Mouse (Mus musculus) heart, embryonic 15.5 days (tissue): ENCODE results near the gene Ctse. TPM values are rescaled to one million over a fixed set of nuclear protein-coding genes. Genes with fewer than 3 reads are reported as not detected.

Source experiments
- ATAC-seq: fragments of 200-750 bp; cut with Nextera tagmentation; replicated peaks from 2 replicates; pipeline ENCODE4 v1.8.0; 2017; ENCODE audit warnings: low read depth, moderate TSS enrichment; ENCODE audit not compliant: insufficient number of reproducible peaks, insufficient read depth, low FRiP score
- H3K27ac ChIP-seq: fragments of 300-500 bp; sonication (generic); 2 replicates; pipeline ENCODE4 v1.5.1; 2015; ENCODE audit warnings: mild to moderate bottlenecking, inconsistent platforms
- H3K27me3 ChIP-seq: fragments of 300-500 bp; sonication (generic); 2 replicates; pipeline ENCODE4 v1.6.1; 2015; ENCODE audit warnings: inconsistent platforms
- H3K36me3 ChIP-seq: fragments of 300-500 bp; sonication (generic); 2 replicates; pipeline ENCODE4 v1.6.1; 2015; ENCODE audit warnings: mild to moderate bottlenecking, inconsistent platforms
- H3K4me1 ChIP-seq: fragments of 300-500 bp; sonication (generic); replicated peaks from 2 replicates; pipeline ENCODE4 v1.6.1; 2015; ENCODE audit warnings: inconsistent platforms
- H3K4me2 ChIP-seq: fragments of 300-500 bp; sonication (generic); 2 replicates; pipeline ENCODE4 v1.6.1; 2015; ENCODE audit warnings: inconsistent platforms, mild to moderate bottlenecking, moderate library complexity
- H3K4me3 ChIP-seq: fragments of 300-500 bp; sonication (generic); 2 replicates; pipeline ENCODE4 v1.5.1; 2015; ENCODE audit warnings: mild to moderate bottlenecking, inconsistent platforms
- H3K9ac ChIP-seq: fragments of 300-500 bp; sonication (generic); 2 replicates; pipeline ENCODE4 v1.6.1; 2015; ENCODE audit warnings: mild to moderate bottlenecking, inconsistent platforms
- H3K9me3 ChIP-seq: fragments of 300-500 bp; sonication (generic); replicated peaks from 2 replicates; pipeline ENCODE4 v1.6.1; 2016; ENCODE audit warnings: inconsistent platforms
- WGBS: fragments of 180-500 bp; shearing (Covaris S2); methylation state at CpG from one replicate; pipeline ENCODE4 v1.1.7; 2015; ENCODE audit warnings: mixed read lengths; 5-methylcytosine and 5-hydroxymethylcytosine counted together
- polyA plus RNA-seq: library from polyadenylated mRNA; unstranded; fragments of >200 nt; fragmentation: Nextera tagmentation; extraction: Ambion mirVana; gene quantifications from 2 replicates; pipeline ENCODE4 v1.2.1, GENCODE M21; 2015

Ctse gene
- 0.28 and 0.93 TPM in 2 replicates for polyA plus RNA-seq

DNA sequence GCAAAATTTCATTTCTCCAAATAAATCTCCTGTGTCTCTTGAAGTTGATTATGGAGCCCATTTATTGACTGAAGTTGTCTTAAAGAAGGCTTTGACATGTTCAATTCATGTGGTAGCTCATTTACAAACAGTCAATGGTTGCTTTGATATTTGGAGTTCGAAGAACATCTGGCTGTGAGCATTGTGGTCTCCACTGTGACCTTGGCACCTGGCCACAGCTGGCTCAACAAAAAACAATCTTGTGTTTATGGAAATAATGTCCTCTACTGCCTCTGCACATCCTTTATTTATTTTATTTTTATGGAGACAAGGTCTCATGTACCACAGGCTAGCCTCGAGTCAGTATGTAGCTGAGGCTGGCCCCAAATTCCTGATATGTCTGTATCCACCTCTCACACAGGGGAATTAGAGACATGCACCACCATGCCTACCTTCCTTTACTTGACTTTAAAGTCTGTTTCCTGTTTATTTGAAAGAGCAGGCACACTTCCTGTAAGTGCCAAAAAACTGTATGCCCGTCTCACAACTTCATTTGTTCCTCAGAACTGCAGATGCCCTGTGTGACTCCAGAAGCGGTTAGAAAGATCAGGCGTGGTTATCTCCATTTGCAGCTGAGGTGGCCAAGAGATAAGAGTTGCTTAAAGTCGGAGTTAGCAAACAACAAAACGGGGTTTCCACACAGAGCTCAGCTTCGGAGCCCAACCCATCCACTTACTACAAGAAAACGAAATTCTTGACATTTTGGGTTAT is at the start of gene Ctse:
TSS of gene Ctse (plus strand) at position 516 of the 750 bp plus-strand sequence.
- no peaks in the 10 kb centered on the region for H3K9me3 ChIP-seq
- ATAC-seq: no peak
- no peak within 1 kb of the TSS for H3K4me2 ChIP-seq
- H3K9ac ChIP-seq: no peak within 1 kb of the TSS
- no peaks in the 10 kb centered on the region for H3K27me3 ChIP-seq
- no peak within 1 kb of the TSS for H3K27ac ChIP-seq
- H3K4me1 ChIP-seq: no peaks in the 10 kb centered on the region
- H3K4me3 ChIP-seq: no peak within 1 kb of the TSS
- 47% methylated on average over 9 of the region's 9 CpGs for WGBS
- no peaks in the 10 kb centered on the region for H3K36me3 ChIP-seq

GRCm38 (mm10) chr1:131598905-131599304 is 39.2 kb upstream of the Ctse start, which contains the start of gene Avpr1b:
TSS of gene Avpr1b (plus strand) at chr1:131599239.
- Histone ChIP-seq H3K4me1 (no peaks in the 10 kb centered on the region; the same call in 1 of the 2 replicates), H3K27ac (no peak within 1 kb of the TSS), H3K27me3 (peaks cover 22% of the 10 kb centered on the region), H3K9ac (no peak within 1 kb of the TSS), H3K4me2 (peak within 1 kb of the TSS; percentile 17; the same call in 1 of the 2 replicates), H3K36me3 (no peaks in the 10 kb centered on the region), H3K9me3 (no peaks in the 10 kb centered on the region), H3K4me3 (no peak within 1 kb of the TSS)
- no peak for ATAC-seq
- 29% methylated on average over 12 of the region's 12 CpGs for WGBS

- Histone ChIP-seq H3K4me2 (no peak overlapping the region), H3K9ac (no peak overlapping the region), H3K9me3 (no peaks in the 10 kb centered on the region), H3K36me3 (no peaks in the 10 kb centered on the region), H3K4me3 (no peak overlapping the region), H3K27me3 (peaks cover 22% of the 10 kb centered on the region), H3K4me1 (no peaks in the 10 kb centered on the region; the same call in 1 of the 2 replicates), H3K27ac (no peak overlapping the region)
- WGBS: 32% methylated on average over 11 of the region's 11 CpGs
- ATAC-seq: no peak
Measured at GRCm38 (mm10) chr1:131600314-131600713, 37.8 kb upstream of the Ctse start.

DNA sequence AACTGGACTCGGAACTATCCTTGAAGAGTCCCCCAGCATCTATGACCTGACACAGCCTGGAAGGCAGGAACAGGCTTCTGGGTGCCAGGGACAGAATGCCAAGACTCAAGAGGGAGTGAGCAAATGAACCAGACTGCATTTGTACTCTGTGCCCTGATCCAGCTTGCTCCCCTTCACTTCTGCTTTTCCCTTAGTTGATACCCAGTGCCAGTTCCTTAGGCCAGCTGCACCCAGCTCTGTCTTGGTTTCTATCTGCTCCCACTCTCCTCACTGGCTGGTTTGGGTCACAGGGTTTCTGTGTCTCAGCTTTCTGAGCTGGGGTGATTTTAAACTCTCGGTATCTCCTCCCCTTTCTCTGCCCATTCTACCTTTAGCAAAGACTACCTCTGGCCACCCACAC is 31.4 kb upstream of the Ctse start:
- WGBS: 81% methylated on average over 2 of the region's 2 CpGs
- Histone ChIP-seq H3K9ac (no peak overlapping the region), H3K27me3 (no peaks in the 10 kb centered on the region), H3K27ac (no peak overlapping the region), H3K4me3 (no peak overlapping the region), H3K4me1 (no peaks in the 10 kb centered on the region), H3K4me2 (no peak overlapping the region), H3K36me3 (no peaks in the 10 kb centered on the region), H3K9me3 (no peaks in the 10 kb centered on the region)
- ATAC-seq: no peak

GRCm38 (mm10) chr1:131612556-131613155 is 25.4 kb upstream of the Ctse start:
- Histone ChIP-seq H3K27me3 (no peaks in the 10 kb centered on the region), H3K4me1 (peaks cover 6% of the 10 kb centered on the region), H3K4me2 (no peak overlapping the region), H3K36me3 (no peaks in the 10 kb centered on the region), H3K27ac (no peak overlapping the region), H3K9ac (no peak overlapping the region), H3K9me3 (no peaks in the 10 kb centered on the region), H3K4me3 (no peak overlapping the region)
- WGBS: 35% methylated on average over 4 of the region's 4 CpGs
- ATAC-seq: no peak

DNA sequence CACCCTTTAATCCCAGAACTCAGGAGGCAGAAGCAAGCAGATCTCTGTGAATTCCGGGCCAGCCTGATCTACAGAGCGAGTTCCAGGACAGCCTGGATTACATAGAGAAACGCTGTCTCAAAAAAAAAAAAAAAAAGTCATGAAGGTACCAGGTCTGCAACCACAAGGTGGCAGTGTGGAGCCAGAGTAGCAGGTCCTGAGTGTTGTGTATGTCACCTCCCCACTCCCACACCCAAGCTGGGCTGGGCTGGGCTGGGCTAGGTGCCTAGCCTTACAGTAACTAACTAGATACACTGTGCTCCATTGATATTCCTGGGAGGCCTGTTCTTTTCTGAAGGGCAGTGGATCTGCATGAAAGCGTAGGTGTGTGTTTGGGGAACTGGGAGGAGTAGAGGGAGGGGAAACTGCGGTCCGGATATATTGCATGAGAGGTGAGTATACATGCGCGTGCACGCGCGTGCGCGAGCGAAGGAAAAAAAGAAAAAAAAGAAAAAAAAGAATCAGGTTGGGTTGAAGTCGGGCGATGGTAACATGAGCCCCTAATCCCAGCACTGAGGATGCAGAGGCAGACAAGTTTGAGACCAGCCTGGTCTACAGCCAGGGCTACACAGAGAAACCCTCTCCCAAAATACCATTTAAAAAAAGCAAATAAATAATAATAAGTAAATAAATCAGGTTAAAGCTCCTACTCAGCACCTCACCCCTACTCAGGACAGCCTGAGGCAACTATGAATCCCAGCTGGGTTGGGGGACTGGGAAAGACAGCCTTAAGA is 24.6 kb upstream of the Ctse start:
- H3K4me2 ChIP-seq: no peak overlapping the region
- H3K9ac ChIP-seq: no peak overlapping the region
- H3K4me1 ChIP-seq: peaks cover 6% of the 10 kb centered on the region
- ATAC-seq: 0 out of 2 replicates have a peak, but pooled peaks have one; percentile 72
- no peaks in the 10 kb centered on the region for H3K9me3 ChIP-seq
- no peak overlapping the region for H3K4me3 ChIP-seq
- H3K36me3 ChIP-seq: no peaks in the 10 kb centered on the region
- H3K27ac ChIP-seq: no peak overlapping the region
- H3K27me3 ChIP-seq: no peaks in the 10 kb centered on the region
- WGBS: 73% methylated on average over 16 of the region's 16 CpGs

DNA sequence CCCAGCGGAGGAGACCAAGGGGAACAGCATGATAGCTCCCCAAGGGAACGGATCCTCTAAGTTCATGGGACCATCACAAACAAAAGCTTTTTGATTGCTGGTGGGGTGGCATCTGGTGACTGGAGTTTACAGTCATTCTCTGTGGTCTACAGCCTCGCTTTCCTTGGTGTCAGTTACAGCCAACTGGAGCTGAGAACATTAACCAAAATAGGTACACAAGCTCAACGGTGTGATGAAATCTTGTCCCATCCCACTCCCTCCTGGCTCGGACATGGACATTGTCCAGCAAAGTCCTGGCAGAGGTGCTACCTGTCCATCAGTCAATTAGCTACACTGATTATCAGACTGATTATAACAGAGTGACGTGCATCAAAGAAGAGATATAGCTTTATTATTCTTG is 23.5 kb upstream of the Ctse start:
- Histone ChIP-seq H3K27ac (no peak overlapping the region), H3K4me2 (no peak overlapping the region), H3K4me3 (no peak overlapping the region), H3K9ac (no peak overlapping the region), H3K9me3 (peaks cover 3% of the 10 kb centered on the region; the same call in 1 of the 2 replicates), H3K36me3 (no peaks in the 10 kb centered on the region), H3K27me3 (no peaks in the 10 kb centered on the region), H3K4me1 (peaks cover 6% of the 10 kb centered on the region)
- WGBS: 63% methylated on average over 6 of the region's 6 CpGs
- no peak for ATAC-seq

GRCm38 (mm10) chr1:131616131-131616530 is 22.0 kb upstream of the Ctse start:
- Histone ChIP-seq H3K27me3 (no peaks in the 10 kb centered on the region), H3K4me1 (peaks cover 6% of the 10 kb centered on the region), H3K4me2 (no peak overlapping the region), H3K27ac (no peak overlapping the region), H3K9ac (no peak overlapping the region), H3K36me3 (no peaks in the 10 kb centered on the region), H3K4me3 (no peak overlapping the region), H3K9me3 (peaks cover 4% of the 10 kb centered on the region; the same call in 1 of the 2 replicates)
- no peak for ATAC-seq
- WGBS: 67% methylated on average over 1 of the region's 1 CpGs

DNA sequence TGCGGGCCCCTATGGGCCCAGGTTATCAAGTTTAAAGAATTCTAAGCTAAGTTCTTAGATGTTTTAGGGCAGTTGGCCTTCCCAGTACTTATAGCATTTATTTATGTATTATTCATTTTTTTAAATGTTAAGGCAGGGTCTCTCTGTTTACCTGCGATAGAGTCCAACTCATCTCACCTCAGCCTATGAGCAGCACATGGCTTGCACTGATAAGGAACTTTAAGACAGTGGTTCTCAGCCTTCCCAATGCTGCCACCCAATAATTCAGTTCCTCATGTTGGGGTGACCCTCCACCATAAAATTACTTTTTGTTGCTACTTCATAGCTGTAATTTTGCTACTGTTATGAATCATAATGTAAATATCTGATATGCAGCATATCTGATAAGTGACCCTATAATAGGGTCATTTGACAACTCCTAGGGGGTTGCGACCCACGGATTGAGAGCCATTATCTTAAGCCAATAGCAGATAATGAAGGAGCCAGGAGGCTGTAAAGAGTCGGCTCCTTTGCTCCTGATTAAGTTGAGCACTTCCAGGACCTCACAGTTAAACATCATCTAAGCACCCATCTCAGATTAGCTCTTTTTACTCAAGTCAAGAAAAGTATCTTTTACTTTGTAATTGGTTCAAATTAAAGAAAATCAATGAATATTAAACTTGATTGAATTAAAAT is 21.4 kb upstream of the Ctse start:
- no peaks in the 10 kb centered on the region for H3K27me3 ChIP-seq
- no peak overlapping the region for H3K9ac ChIP-seq
- ATAC-seq: no peak
- no peak overlapping the region for H3K4me2 ChIP-seq
- no peak overlapping the region for H3K27ac ChIP-seq
- H3K4me1 ChIP-seq: peaks cover 6% of the 10 kb centered on the region
- no peak overlapping the region for H3K4me3 ChIP-seq
- no peaks in the 10 kb centered on the region for H3K36me3 ChIP-seq
- peaks cover 4% of the 10 kb centered on the region; the same call in 1 of the 2 replicates for H3K9me3 ChIP-seq
- 60% methylated on average over 5 of the region's 5 CpGs for WGBS

DNA sequence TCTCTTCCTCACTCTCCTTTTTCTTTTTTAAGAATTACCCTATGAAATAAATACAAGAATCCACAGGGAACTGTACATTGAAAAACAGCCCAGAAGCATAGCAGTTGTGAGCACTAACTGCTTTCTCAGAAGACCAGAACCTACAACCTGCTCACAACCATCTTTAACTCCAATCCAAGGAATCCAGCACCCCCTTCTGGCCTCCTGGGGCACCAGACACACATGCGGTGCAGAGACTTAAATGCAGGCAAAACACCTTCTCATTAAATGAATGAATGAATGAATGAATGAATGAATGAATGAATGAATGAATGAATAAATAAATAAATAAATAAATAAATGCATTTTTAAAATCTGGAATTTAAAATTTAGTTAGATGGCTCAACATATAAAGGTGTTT is 19.5 kb upstream of the Ctse start:
- no peaks in the 10 kb centered on the region for H3K27me3 ChIP-seq
- no peak overlapping the region for H3K4me3 ChIP-seq
- ATAC-seq: no peak
- H3K4me2 ChIP-seq: no peak overlapping the region
- peaks cover 4% of the 10 kb centered on the region; the same call in 1 of the 2 replicates for H3K9me3 ChIP-seq
- no peak overlapping the region for H3K9ac ChIP-seq
- H3K27ac ChIP-seq: no peak overlapping the region
- WGBS: 85% methylated on average over 1 of the region's 1 CpGs
- no peaks in the 10 kb centered on the region for H3K36me3 ChIP-seq
- peaks cover 6% of the 10 kb centered on the region for H3K4me1 ChIP-seq

- Histone ChIP-seq H3K27ac (no peak overlapping the region), H3K36me3 (no peaks in the 10 kb centered on the region), H3K4me3 (no peak overlapping the region), H3K9me3 (peaks cover 4% of the 10 kb centered on the region; the same call in 1 of the 2 replicates), H3K4me2 (no peak overlapping the region), H3K9ac (no peak overlapping the region), H3K4me1 (peaks cover 7% of the 10 kb centered on the region; the same call in 1 of the 2 replicates), H3K27me3 (no peaks in the 10 kb centered on the region)
- 70% methylated on average over 7 of the region's 7 CpGs for WGBS
- ATAC-seq: no peak
Measured at GRCm38 (mm10) chr1:131619348-131619747, 18.8 kb upstream of the Ctse start.
